Mouse (Mus musculus) lung, postnatal 0 days (tissue): ENCODE measurements around the gene Col11a2. TPM values are rescaled to one million over a fixed set of nuclear protein-coding genes. Genes with fewer than 3 reads are reported as not detected.

ENCODE experiments used
- ATAC-seq: fragments of 200-750 bp; cut with Nextera tagmentation; 2 replicates; pipeline ENCODE4 v1.8.0; 2017; ENCODE audit warnings: moderate library complexity
- DNase-seq: peaks from one replicate; pipeline ENCODE4 v3.0.0-alpha.2; 2016; ENCODE audit warnings: low spot score
- H3K27ac ChIP-seq: fragments of 300-500 bp; sonication (generic); 2 replicates; pipeline ENCODE4 v1.5.1; 2014; ENCODE audit warnings: antibody characterized with exemption, mild to moderate bottlenecking, low read length, mixed read lengths
- H3K27me3 ChIP-seq: fragments of 300-500 bp; sonication (generic); replicated peaks from 2 replicates; pipeline ENCODE4 v1.6.1; 2014; ENCODE audit warnings: low read length, mixed read lengths; ENCODE audit not compliant: insufficient read depth
- H3K36me3 ChIP-seq: fragments of 300-500 bp; sonication (generic); 2 replicates; pipeline ENCODE4 v1.6.1; 2014; ENCODE audit warnings: low read length, mixed read lengths; ENCODE audit not compliant: insufficient read depth
- H3K4me1 ChIP-seq: fragments of 300-500 bp; sonication (generic); 2 replicates; pipeline ENCODE4 v1.6.1; 2014; ENCODE audit warnings: antibody characterized with exemption, low read depth, low read length, mixed read lengths; ENCODE audit not compliant: insufficient read depth
- H3K4me2 ChIP-seq: fragments of 300-500 bp; sonication (generic); replicated peaks from 2 replicates; pipeline ENCODE4 v1.6.1; 2014; ENCODE audit warnings: low read depth, mild to moderate bottlenecking, low read length, moderate library complexity, mixed read lengths
- H3K4me3 ChIP-seq: fragments of 300-500 bp; sonication (generic); 2 replicates; pipeline ENCODE4 v1.5.1; 2014; ENCODE audit warnings: low read depth, low read length
- H3K9ac ChIP-seq: fragments of 300-500 bp; sonication (generic); replicated peaks from 2 replicates; pipeline ENCODE4 v1.6.1; 2014; ENCODE audit warnings: low read depth, mild to moderate bottlenecking
- H3K9me3 ChIP-seq: fragments of 300-500 bp; sonication (generic); 2 replicates; pipeline ENCODE4 v1.6.1; 2016; ENCODE audit warnings: low read length, mixed read lengths
- CTCF ChIP-seq: IDR thresholded peaks from 2 replicates; pipeline ENCODE4 v1.5.1; 2016; ENCODE audit warnings: antibody characterized with exemption, mild to moderate bottlenecking
- EP300 ChIP-seq: IDR thresholded peaks from 2 replicates; pipeline ENCODE4 v1.6.1; 2016; ENCODE audit warnings: antibody characterized with exemption, mild to moderate bottlenecking, control low read depth
- WGBS: fragments of 180-500 bp; shearing (Covaris S2); extraction: QIAGEN DNeasy Blood & Tissue Kit; methylation state at CpG from one replicate; pipeline ENCODE4 v1.1.7; 2014; 5-methylcytosine and 5-hydroxymethylcytosine counted together
- polyA plus RNA-seq: library from polyadenylated mRNA; unstranded; fragments of >200 nt; fragmentation: Nextera tagmentation; extraction: Ambion mirVana; gene quantifications from 2 replicates; pipeline ENCODE4 v1.2.1, GENCODE M21; 2015

The Col11a2 gene
- polyA plus RNA-seq, 1 experiment from 2014 or later, result 0.25 TPM

DNA sequence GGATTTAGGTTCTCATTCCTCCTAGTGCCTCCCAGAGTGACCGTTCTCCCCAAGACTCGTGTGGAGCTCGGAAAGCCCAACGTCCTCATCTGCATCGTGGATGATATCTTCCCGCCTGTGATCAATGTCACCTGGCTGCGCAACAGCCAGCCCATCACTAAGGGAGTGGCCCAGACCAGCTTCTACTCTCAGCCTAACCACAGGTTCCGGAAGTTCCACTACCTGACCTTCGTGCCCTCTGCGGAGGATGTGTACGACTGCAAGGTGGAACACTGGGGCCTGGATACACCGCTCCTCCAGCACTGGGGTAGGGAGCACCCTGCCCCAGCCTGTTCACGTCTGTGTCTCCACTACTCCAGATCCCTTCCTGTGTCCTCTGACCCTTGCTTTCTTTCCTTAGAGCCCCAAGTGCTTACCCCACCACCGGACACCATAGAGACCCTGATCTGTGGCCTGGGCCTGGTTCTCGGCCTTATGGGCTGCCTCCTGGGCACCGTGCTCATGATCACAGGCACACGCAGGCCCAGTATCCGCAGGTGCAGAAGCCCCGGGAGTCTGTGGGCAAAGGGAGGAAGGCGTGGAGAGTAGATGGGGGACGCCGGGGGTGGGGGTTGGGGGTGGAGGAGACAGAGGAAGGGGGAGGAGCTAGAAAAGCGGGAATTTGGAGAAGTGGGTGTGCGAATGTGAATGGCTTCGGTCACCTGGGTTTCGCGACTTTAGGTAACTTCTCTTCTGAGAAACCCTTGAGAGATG, 55.2 kb downstream of the Col11a2 start:
- H3K27me3 ChIP-seq, result no peaks in the 10 kb centered on the region
- DNase-seq (no peak), ATAC-seq (no peak)
- H3K27ac ChIP-seq, result no peak overlapping the region
- no peaks in the 10 kb centered on the region for H3K9me3 ChIP-seq
- no peaks in the 10 kb centered on the region for H3K4me1 ChIP-seq
- 77% methylated on average over 27 of the region's 27 CpGs for WGBS
- TF ChIP-seq CTCF, result no peak
- H3K4me3 ChIP-seq, result no peak overlapping the region
- no peak overlapping the region for H3K9ac ChIP-seq
- H3K36me3 ChIP-seq, result no peaks in the 10 kb centered on the region
- no peak overlapping the region for H3K4me2 ChIP-seq

DNA sequence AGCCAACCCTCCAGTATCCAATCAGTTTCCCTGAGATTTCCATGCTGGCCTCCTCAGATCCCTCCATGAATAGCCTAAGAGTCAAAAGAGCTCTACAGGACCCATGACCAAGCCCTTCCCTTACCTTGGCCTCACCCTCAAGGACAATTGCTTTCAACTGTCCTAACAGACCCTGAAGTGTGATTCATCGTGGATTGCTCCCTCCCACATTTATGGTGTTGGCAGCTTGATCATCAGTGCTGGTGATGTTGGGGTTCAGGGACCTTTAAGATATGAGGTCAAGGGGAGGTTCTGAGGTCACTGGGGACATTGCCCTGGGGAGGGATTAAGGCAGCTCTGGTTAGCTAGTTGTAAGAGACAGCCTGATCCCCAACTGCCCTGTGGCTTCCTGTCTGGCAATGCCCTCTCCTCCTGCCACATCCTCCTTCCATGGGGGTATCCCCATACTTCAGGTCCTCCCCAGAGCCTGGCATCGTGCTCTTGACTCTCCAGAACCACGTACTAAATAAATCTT, 57.3 kb downstream of the Col11a2 start:
- H3K9ac ChIP-seq, result no peak overlapping the region
- ATAC-seq (no peak), DNase-seq (no peak)
- H3K4me1 ChIP-seq, result no peaks in the 10 kb centered on the region
- no peaks in the 10 kb centered on the region for H3K9me3 ChIP-seq
- H3K27ac ChIP-seq, result no peak overlapping the region
- no peaks in the 10 kb centered on the region for H3K36me3 ChIP-seq
- H3K4me2 ChIP-seq, result no peak overlapping the region
- TF ChIP-seq EP300, result no peak
- TF ChIP-seq CTCF, result no peak
- H3K27me3 ChIP-seq, result no peaks in the 10 kb centered on the region
- WGBS, result 61% methylated on average over 3 of the region's 3 CpGs
- no peak overlapping the region for H3K4me3 ChIP-seq

DNA sequence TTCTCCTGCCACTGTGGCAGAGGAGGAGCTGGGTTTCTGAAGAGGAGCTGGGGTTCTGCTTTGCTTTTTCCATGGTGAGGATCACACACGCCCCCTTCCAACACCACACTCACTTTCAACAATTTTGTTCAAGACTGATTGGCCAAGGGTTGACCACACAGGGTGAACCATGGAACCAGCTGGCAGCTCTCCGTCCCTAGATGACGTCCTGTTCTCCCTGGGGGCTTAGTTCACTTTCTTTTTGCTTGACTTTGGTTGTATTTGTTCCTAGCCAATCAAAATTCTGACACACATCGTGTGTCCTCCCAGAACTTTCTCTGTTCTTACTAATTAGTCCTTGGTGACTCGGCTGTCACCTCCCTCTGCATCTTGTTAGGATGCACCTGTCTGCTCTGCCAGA, 58.0 kb downstream of the Col11a2 start:
- H3K36me3 ChIP-seq, result no peaks in the 10 kb centered on the region
- 56% methylated on average over 5 of the region's 5 CpGs for WGBS
- ATAC-seq, result no peak

DNA sequence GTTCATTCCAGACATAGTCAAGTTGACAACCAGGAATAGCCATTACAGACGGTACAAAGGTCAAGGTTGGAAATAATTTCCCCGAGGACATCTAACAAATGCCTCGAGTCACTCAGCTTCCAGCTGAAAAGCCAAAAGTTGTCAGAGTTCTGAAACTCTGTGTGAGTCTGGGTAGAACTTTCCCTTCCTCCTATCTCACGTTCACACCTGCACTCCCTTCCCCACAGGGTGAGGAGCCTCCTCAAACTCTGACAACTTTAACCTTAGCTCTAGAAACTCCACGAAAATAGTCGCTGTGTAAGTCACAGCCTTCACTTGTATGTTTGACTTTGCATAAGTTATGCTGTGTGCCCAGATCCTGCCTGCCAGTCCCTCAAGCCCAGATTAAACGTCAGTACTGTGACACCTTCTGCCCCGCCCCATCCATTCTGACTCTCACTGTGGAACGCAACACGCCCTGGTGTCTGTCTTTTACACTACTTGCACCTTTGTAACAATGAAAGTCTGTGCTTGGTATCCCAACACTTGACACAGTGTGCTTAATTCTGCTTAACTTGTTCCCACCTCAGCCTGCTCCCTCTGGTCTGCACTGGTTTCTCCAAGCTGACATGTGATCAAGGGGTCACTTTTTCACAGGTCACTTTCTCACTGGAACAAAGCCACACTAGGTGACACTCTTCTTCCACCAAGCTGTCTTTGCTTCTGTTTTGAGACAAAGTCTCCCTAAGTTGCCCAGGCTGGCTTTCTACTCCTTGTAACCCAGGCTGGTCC, 59.7 kb downstream of the Col11a2 start:
- H3K27me3 ChIP-seq, result no peaks in the 10 kb centered on the region

More for the DNA sequence above, 58.0 kb downstream of the Col11a2 start:
- Histone ChIP-seq H3K9me3 (no peaks in the 10 kb centered on the region), H3K27me3 (no peaks in the 10 kb centered on the region), H3K4me3 (no peak overlapping the region), H3K9ac (no peak overlapping the region), H3K27ac (no peak overlapping the region), H3K4me2 (no peak overlapping the region), H3K4me1 (no peaks in the 10 kb centered on the region)
- no peak for DNase-seq
- TF ChIP-seq EP300 (no peak), CTCF (no peak)

DNA sequence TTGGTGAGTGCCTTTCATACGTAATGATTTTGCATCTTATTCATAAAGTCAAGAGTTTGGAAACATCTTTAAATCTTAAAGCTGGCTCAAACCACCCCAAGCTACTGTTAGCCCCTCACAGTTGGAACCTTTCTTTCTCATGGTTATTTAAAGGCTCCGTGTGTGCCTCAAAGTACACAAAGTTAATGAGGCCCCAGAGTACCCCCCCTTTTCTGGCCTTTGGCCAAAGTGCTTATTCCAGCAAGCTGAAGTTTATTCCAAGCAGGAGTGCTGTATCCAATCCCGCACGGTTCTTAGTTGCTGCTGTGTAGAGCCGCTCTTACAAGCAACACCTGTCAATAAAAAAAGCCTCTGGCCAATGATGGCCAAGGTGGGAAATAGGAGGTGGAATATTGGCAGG, 60.3 kb downstream of the Col11a2 start:
- H3K36me3 ChIP-seq, result no peaks in the 10 kb centered on the region
- no peak overlapping the region for H3K9ac ChIP-seq
- 33% methylated on average over 5 of the region's 5 CpGs for WGBS
- H3K4me1 ChIP-seq, result no peaks in the 10 kb centered on the region
- DNase-seq (no peak), ATAC-seq (no peak)
- no peaks in the 10 kb centered on the region for H3K9me3 ChIP-seq
- TF ChIP-seq CTCF, result no peak
- no peak for TF ChIP-seq EP300
- H3K27me3 ChIP-seq, result no peaks in the 10 kb centered on the region
- H3K27ac ChIP-seq, result no peak overlapping the region
- H3K4me2 ChIP-seq, result no peak overlapping the region
- no peak overlapping the region for H3K4me3 ChIP-seq

More for the DNA sequence above, 59.7 kb downstream of the Col11a2 start:
- Histone ChIP-seq H3K4me2 (no peak overlapping the region), H3K4me1 (no peaks in the 10 kb centered on the region), H3K27ac (no peak overlapping the region), H3K9me3 (no peaks in the 10 kb centered on the region), H3K4me3 (no peak overlapping the region), H3K9ac (no peak overlapping the region), H3K36me3 (no peaks in the 10 kb centered on the region)
- WGBS, result 28% methylated on average over 10 of the region's 10 CpGs
- no peak for TF ChIP-seq CTCF
- DNase-seq (peak; percentile 56), ATAC-seq (peak; percentile 82)

DNA sequence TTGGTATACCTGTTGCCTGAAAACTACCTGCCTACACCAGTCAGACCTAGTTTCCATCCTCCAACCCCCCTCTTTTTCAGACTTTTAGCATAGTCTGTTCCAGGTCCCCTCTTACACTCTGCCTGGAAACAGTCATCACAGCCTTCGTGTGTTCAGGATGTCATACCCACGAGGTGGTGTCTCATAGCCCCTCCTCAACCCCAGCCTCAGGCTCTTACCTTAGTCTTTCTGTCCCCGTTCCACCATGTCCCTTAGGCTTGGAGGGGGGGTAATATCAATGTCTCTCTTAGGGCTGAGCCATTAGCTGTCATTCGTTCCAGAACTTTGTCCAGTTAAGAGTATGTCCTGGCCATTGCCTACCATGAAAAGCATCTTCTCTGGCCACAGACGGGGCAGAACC, 61.9 kb downstream of the Col11a2 start:
- TF ChIP-seq CTCF (no peak), EP300 (no peak)
- WGBS, result 24% methylated on average over 5 of the region's 5 CpGs
- Histone ChIP-seq H3K27ac (no peak overlapping the region), H3K4me1 (no peaks in the 10 kb centered on the region), H3K27me3 (no peaks in the 10 kb centered on the region), H3K4me2 (no peak overlapping the region), H3K4me3 (no peak overlapping the region), H3K9me3 (no peaks in the 10 kb centered on the region), H3K9ac (no peak overlapping the region), H3K36me3 (no peaks in the 10 kb centered on the region)
- DNase-seq (no peak), ATAC-seq (no peak)
